Mouse (Mus musculus) kidney, adult 11 months (tissue): Measurements from ENCODE around the gene Csmd2.
A peak's percentile ranks its signal among the peaks of the same experiment; 100 is the strongest.

Source experiments
- DNase-seq: peaks from one replicate; pipeline ENCODE4 v3.0.0; 2022

Gene Csmd2

GRCm38 (mm10) chr4:128425339-128425738, 437.7 kb downstream of the Csmd2 start:
- DNase-seq = no peak

- DNase-seq = peak; percentile 88
These were observed 439.8 kb downstream of the Csmd2 start for GRCm38 (mm10) chr4:128427261-128428030.

- DNase-seq = peak; percentile 39
These were observed 440.8 kb downstream of the Csmd2 start for GRCm38 (mm10) chr4:128428303-128429107.

- DNase-seq = no peak
These were observed 441.9 kb downstream of the Csmd2 start for GRCm38 (mm10) chr4:128429591-128429990.

GRCm38 (mm10) chr4:128440550-128440949, 452.9 kb downstream of the Csmd2 start:
- DNase-seq = no peak

GRCm38 (mm10) chr4:128441228-128441627, 453.6 kb downstream of the Csmd2 start:
- no peak for DNase-seq

GRCm38 (mm10) chr4:128442791-128443190, 455.1 kb downstream of the Csmd2 start:
- no peak for DNase-seq

- no peak for DNase-seq
These were observed 458.0 kb downstream of the Csmd2 start for GRCm38 (mm10) chr4:128445514-128446260.

GRCm38 (mm10) chr4:128448831-128449431, 461.3 kb downstream of the Csmd2 start:
- no peak for DNase-seq

GRCm38 (mm10) chr4:128450137-128450536, 462.5 kb downstream of the Csmd2 start:
- no peak for DNase-seq

GRCm38 (mm10) chr4:128450974-128451373, 463.3 kb downstream of the Csmd2 start:
- no peak for DNase-seq

- no peak for DNase-seq
These were observed 463.7 kb downstream of the Csmd2 start for GRCm38 (mm10) chr4:128451383-128451794.

GRCm38 (mm10) chr4:128466708-128467107, 479.1 kb downstream of the Csmd2 start:
- DNase-seq = no peak

GRCm38 (mm10) chr4:128468040-128468439, 480.4 kb downstream of the Csmd2 start:
- DNase-seq = no peak

GRCm38 (mm10) chr4:128476249-128476648, 488.6 kb downstream of the Csmd2 start:
- no peak for DNase-seq

GRCm38 (mm10) chr4:128483891-128484290, 496.2 kb downstream of the Csmd2 start:
- no peak for DNase-seq

- DNase-seq = no peak
These were observed 497.0 kb downstream of the Csmd2 start for GRCm38 (mm10) chr4:128484679-128485078.

- DNase-seq = no peak
These were observed 502.0 kb downstream of the Csmd2 start for GRCm38 (mm10) chr4:128489521-128490100.

- no peak for DNase-seq
These were observed 504.4 kb downstream of the Csmd2 start for GRCm38 (mm10) chr4:128492055-128492454.

- no peak for DNase-seq
These were observed 512.3 kb downstream of the Csmd2 start for GRCm38 (mm10) chr4:128499980-128500379.

- peak; percentile 11 for DNase-seq
These were observed 519.2 kb downstream of the Csmd2 start for GRCm38 (mm10) chr4:128506878-128507277.

GRCm38 (mm10) chr4:128509885-128510284, 522.2 kb downstream of the Csmd2 start:
- DNase-seq = no peak
